Mouse (Mus musculus): ENCODE results near the gene Spin2g. TPM values are rescaled to one million over a fixed set of nuclear protein-coding genes. Genes with fewer than 3 reads are reported as not detected.
"Not testable (repeated sequence)": the region's sequence is repeated elsewhere in the genome, so short reads cannot be mapped to it uniquely, and the experiment has no call there.

The Spin2g gene
- polyA plus RNA-seq (2015; fragmentation: Nextera tagmentation; extraction: Ambion mirVana): not detected in 2 replicates

GRCm38 (mm10) chrX:34238633-34239032, at the start of gene Spin2g:
Gene Spin2g (minus strand): TSS chrX:34238733.
- H3K27ac ChIP-seq; H3K4me1 ChIP-seq; H3K9ac ChIP-seq; H3K36me3 ChIP-seq (replicated peaks); H3K4me3 ChIP-seq; H3K9me3 ChIP-seq; H3K4me2 ChIP-seq; H3K27me3 ChIP-seq (replicated peaks); ATAC-seq (replicated peaks): not testable (repeated sequence)
- 85% methylated on average over 6 of the region's 6 CpGs for whole genome bisulfite sequencing

Other genes with a start within 250 kb of the Spin2g start
- gene Btbd35f9, start 77.2 kb downstream of the Spin2g start, polyA plus RNA-seq (2015; fragmentation: Nextera tagmentation; extraction: Ambion mirVana): not detected in 2 replicates
- gene Btbd35f8, start 211.8 kb upstream of the Spin2g start, polyA plus RNA-seq (2015; fragmentation: Nextera tagmentation; extraction: Ambion mirVana): not detected in 2 replicates